Mouse (Mus musculus) hindbrain, postnatal 0 days (tissue): ENCODE results near the gene Dip2c. TPM values are rescaled to one million over a fixed set of nuclear protein-coding genes. Genes with fewer than 3 reads are reported as not detected.

ENCODE experiments used
- ATAC-seq: fragments of 200-750 bp; cut with Nextera tagmentation; 2 replicates; pipeline ENCODE4 v1.8.0; 2017; ENCODE audit warnings: mild to moderate bottlenecking, moderate TSS enrichment, moderate library complexity
- DNase-seq: peaks from one replicate; pipeline ENCODE4 v3.0.0-alpha.2; 2015; ENCODE audit warnings: low spot score
- H3K27ac ChIP-seq: fragments of 300-500 bp; sonication (generic); 2 replicates; pipeline ENCODE4 v1.5.1; 2014; ENCODE audit warnings: mild to moderate bottlenecking
- H3K27me3 ChIP-seq: fragments of 300-500 bp; sonication (generic); 2 replicates; pipeline ENCODE4 v1.6.1; 2014; ENCODE audit warnings: low read length, mixed read lengths; ENCODE audit not compliant: insufficient read depth
- H3K36me3 ChIP-seq: fragments of 300-500 bp; sonication (generic); 2 replicates; pipeline ENCODE4 v1.6.1; 2014; ENCODE audit warnings: low read length, mixed read lengths; ENCODE audit not compliant: insufficient read depth
- H3K4me1 ChIP-seq: fragments of 300-500 bp; sonication (generic); 2 replicates; pipeline ENCODE4 v1.6.1; 2014; ENCODE audit warnings: antibody characterized with exemption, low read length, mixed read lengths; ENCODE audit not compliant: insufficient read depth
- H3K4me2 ChIP-seq: fragments of 300-500 bp; sonication (generic); 2 replicates; pipeline ENCODE4 v1.6.1; 2014; ENCODE audit warnings: low read depth, mild to moderate bottlenecking, low read length, moderate library complexity, mixed read lengths
- H3K4me3 ChIP-seq: fragments of 300-500 bp; sonication (generic); 2 replicates; pipeline ENCODE4 v1.5.1; 2014; ENCODE audit warnings: low read length
- H3K9ac ChIP-seq: fragments of 300-500 bp; sonication (generic); replicated peaks from 2 replicates; pipeline ENCODE4 v1.6.1; 2014; ENCODE audit warnings: mild to moderate bottlenecking, low read length, moderate library complexity, mixed read lengths
- H3K9me3 ChIP-seq: fragments of 300-500 bp; sonication (generic); 2 replicates; pipeline ENCODE4 v1.6.1; 2016; ENCODE audit warnings: low read length, mixed read lengths
- CTCF ChIP-seq: IDR thresholded peaks from 2 replicates; pipeline ENCODE4 v1.5.1; 2016; ENCODE audit warnings: antibody characterized with exemption, control low read depth, low read depth
- WGBS: fragments of 180-500 bp; shearing (Covaris S2); extraction: QIAGEN DNeasy Blood & Tissue Kit; methylation state at CpG from one replicate; pipeline ENCODE4 v1.1.7; 2014; 5-methylcytosine and 5-hydroxymethylcytosine counted together
- polyA plus RNA-seq: library from polyadenylated mRNA; unstranded; fragments of >200 nt; fragmentation: Nextera tagmentation; extraction: Ambion mirVana; gene quantifications from 2 replicates; pipeline ENCODE4 v1.2.1, GENCODE M21; 2015
- total RNA-seq: library from RNA; depleted of rRNA; stranded (reverse); fragments of >200 nt; gene quantifications from 2 replicates; pipeline ENCODE4 v1.2.3, GENCODE M21; 2014

Dip2c gene
- total and polyA plus RNA-seq, 2 experiments from 2014 or later: 9.2 to 73.6 TPM

DNA sequence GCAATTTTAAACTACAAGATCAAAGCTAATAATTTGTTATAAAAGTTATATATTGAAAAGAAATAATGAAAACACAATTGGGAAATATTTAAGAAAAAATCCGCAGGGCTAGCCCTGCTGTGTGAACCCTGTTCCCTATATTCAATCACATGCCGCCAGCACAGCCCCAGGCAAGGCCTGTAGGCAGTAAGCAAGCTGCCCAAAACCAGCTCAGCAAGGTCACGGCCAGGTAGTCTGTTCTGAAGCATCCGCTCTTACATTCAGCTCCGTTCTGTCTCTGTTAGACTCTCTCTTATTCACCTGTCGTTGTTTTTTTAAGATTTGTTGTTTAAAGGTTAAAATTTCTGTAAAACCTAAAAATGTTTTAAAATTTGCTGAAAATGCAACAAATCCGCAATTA is 409.9 kb downstream of the Dip2c start:
- Histone ChIP-seq H3K9ac (no peak overlapping the region), H3K9me3 (no peaks in the 10 kb centered on the region), H3K4me2 (no peak overlapping the region), H3K27ac (no peak overlapping the region), H3K4me1 (no peaks in the 10 kb centered on the region), H3K27me3 (no peaks in the 10 kb centered on the region), H3K36me3 (peaks cover 53% of the 10 kb centered on the region), H3K4me3 (no peak overlapping the region)
- ATAC-seq (no peak), DNase-seq (no peak)
- 93% methylated on average over 7 of the region's 7 CpGs for WGBS
- TF ChIP-seq CTCF: no peak

DNA sequence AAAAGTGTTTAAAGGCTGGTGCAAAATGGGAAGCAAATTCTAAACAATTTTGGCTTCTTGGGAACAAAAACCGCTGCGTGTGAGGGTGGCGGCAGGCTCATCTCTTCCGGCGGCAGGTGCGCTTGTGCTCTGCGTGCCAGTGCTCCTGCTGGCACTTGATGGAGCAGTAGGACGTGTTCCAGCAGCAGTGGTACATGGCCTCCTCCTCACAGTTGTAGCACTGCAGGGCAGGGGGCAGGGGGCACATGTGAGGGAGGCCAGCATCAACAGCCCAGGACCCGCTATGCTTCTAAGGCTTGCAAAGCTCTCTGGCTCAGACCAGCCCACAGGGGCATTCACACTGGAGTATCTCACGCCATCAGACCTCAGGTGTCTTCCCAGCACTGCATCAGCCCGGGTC is 410.4 kb downstream of the Dip2c start:
- Histone ChIP-seq H3K36me3 (peaks cover 55% of the 10 kb centered on the region), H3K4me3 (no peak overlapping the region), H3K9ac (no peak overlapping the region), H3K27me3 (no peaks in the 10 kb centered on the region), H3K9me3 (no peaks in the 10 kb centered on the region), H3K27ac (no peak overlapping the region), H3K4me2 (no peak overlapping the region), H3K4me1 (no peaks in the 10 kb centered on the region)
- no peak for TF ChIP-seq CTCF
- DNase-seq (no peak), ATAC-seq (no peak; the same call in 1 of the 2 replicates)
- 71% methylated on average over 11 of the region's 11 CpGs for WGBS

DNA sequence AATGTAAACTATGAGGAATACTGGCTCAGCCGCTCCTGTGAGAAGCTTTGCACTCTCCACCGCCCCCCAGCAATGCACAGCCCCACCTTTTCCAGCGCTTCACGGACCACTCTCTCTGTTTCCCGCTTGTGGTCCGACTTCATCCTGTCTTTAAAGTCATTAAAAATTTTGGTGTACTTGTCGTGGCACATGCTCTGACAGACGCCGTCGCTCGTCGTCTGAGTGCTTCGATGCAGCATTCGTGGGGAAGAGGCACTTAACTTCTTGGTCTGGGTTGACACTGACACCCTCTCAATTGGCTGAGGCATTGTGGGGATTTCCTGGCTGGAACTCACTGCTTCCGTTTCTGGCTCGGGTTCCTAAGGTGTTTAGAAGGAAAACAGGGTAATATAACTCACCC is 413.0 kb downstream of the Dip2c start:
- H3K4me2 ChIP-seq: no peak overlapping the region
- H3K9ac ChIP-seq: no peak overlapping the region
- no peaks in the 10 kb centered on the region for H3K27me3 ChIP-seq
- H3K4me1 ChIP-seq: no peaks in the 10 kb centered on the region
- WGBS: 93% methylated on average over 16 of the region's 16 CpGs
- ATAC-seq (no peak), DNase-seq (no peak)
- no peak overlapping the region for H3K4me3 ChIP-seq
- peaks cover 52% of the 10 kb centered on the region for H3K36me3 ChIP-seq
- H3K27ac ChIP-seq: no peak overlapping the region
- no peaks in the 10 kb centered on the region for H3K9me3 ChIP-seq
- TF ChIP-seq CTCF: no peak

- Histone ChIP-seq H3K27me3 (no peaks in the 10 kb centered on the region), H3K27ac (no peak overlapping the region), H3K4me1 (no peaks in the 10 kb centered on the region), H3K9me3 (no peaks in the 10 kb centered on the region), H3K4me3 (no peak overlapping the region), H3K36me3 (peaks cover 52% of the 10 kb centered on the region), H3K4me2 (no peak overlapping the region), H3K9ac (no peak overlapping the region)
- DNase-seq (no peak), ATAC-seq (no peak)
- no peak for TF ChIP-seq CTCF
- 76% methylated on average over 3 of the region's 3 CpGs for WGBS
Measured at GRCm38 (mm10) chr13:9692876-9693275, 416.5 kb downstream of the Dip2c start.

DNA sequence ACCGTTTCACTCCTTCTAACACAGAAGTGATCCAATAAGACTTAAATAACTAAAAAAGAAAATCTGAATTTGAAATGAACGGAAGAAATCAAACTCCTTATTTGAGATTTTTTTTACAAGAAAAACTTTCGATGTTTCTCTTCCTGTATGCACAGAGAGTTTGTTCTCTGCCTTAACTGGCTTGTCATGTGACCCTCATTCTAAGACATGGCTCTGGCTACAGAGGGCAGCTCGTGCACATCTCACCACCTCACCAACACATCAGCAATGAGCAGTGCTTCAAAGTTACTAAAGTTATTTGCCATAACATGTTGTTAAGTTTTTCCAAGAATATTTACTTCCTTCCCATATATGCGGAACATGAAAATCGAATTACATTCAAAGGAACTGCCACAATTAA is 418.3 kb downstream of the Dip2c start:
- no peak overlapping the region for H3K27ac ChIP-seq
- no peaks in the 10 kb centered on the region for H3K27me3 ChIP-seq
- no peak for TF ChIP-seq CTCF
- DNase-seq (no peak), ATAC-seq (no peak)
- no peak overlapping the region for H3K9ac ChIP-seq
- H3K4me3 ChIP-seq: no peak overlapping the region
- peaks cover 37% of the 10 kb centered on the region for H3K36me3 ChIP-seq
- no peaks in the 10 kb centered on the region for H3K9me3 ChIP-seq
- H3K4me2 ChIP-seq: no peak overlapping the region
- WGBS: 93% methylated on average over 6 of the region's 6 CpGs
- H3K4me1 ChIP-seq: no peaks in the 10 kb centered on the region

DNA sequence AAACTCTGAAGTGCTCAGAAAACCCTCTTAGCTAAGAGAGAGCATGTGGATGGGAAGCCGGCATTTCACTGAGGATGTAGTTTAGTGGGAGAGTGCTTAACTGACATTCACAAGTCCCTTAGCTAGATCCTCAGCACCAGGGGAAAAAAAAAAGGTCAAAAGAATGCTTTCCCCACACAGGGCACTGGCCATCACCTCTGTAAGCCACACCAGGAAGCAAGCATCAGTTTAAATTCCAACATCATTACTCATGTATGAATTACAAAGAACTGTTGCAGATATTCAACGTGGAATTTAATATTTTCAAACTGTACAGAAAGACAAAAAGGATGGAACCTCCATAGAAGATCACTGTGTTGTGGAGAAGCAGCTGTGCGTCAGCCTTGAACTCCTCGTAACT is 419.1 kb downstream of the Dip2c start:
- H3K27ac ChIP-seq: no peak overlapping the region
- H3K4me1 ChIP-seq: no peaks in the 10 kb centered on the region
- DNase-seq: no peak
- H3K27me3 ChIP-seq: no peaks in the 10 kb centered on the region
- TF ChIP-seq CTCF: no peak
- no peak overlapping the region for H3K9ac ChIP-seq
- no peak for ATAC-seq
- WGBS: 89% methylated on average over 4 of the region's 4 CpGs
- H3K36me3 ChIP-seq: peaks cover 31% of the 10 kb centered on the region
- no peaks in the 10 kb centered on the region for H3K9me3 ChIP-seq
- H3K4me2 ChIP-seq: no peak overlapping the region
- no peak overlapping the region for H3K4me3 ChIP-seq

- ATAC-seq: no peak
- H3K27me3 ChIP-seq: no peaks in the 10 kb centered on the region
- TF ChIP-seq CTCF: no peak
- peaks cover 27% of the 10 kb centered on the region for H3K36me3 ChIP-seq
- H3K27ac ChIP-seq: no peak overlapping the region
- H3K4me3 ChIP-seq: no peak overlapping the region
- H3K4me1 ChIP-seq: no peaks in the 10 kb centered on the region
- H3K9me3 ChIP-seq: no peaks in the 10 kb centered on the region
- DNase-seq: no peak
- no peak overlapping the region for H3K4me2 ChIP-seq
- no peak overlapping the region for H3K9ac ChIP-seq
Measured at GRCm38 (mm10) chr13:9695809-9696208, 419.5 kb downstream of the Dip2c start.
